ENCODE assay signal across 15 mouse cellular contexts in genomic region chr5:107977640-107978288, GRCm38 (mm10). TPM values are rescaled to one million over a fixed set of nuclear protein-coding genes. Genes with fewer than 3 reads are reported as not detected.
A peak's percentile ranks its signal among the peaks of the same experiment; 100 is the strongest.
DNase-seq lines count a peak whose midpoint lies in the region; ATAC-seq and TF ChIP-seq lines count a peak whose summit lies in the region.
"Had no signal": no experiment of that assay in that cellular context is flagged by ENCODE, and none has a peak within 500 bp of the region (broad histone marks: within the 10 kb centered on the region; RNA-seq: fewer than 3 reads in every experiment).

No protein-coding gene starts in this region.

- H3K27ac ChIP-seq in liver, embryonic 11.5 days (ENCODE audit: low read depth, low read length): no peak overlapping the region
- peak overlapping the region; percentile 15; the same call in 1 of the 2 replicates for H3K27ac ChIP-seq in bone marrow, adult 2 months (ENCODE audit: control insufficient read depth, insufficient read depth, low read depth, low read length, poor library complexity)
- no peak overlapping the region for H3K27ac ChIP-seq in liver, embryonic 14.5 days
- H3K27ac ChIP-seq in stomach, embryonic 16.5 days (ENCODE audit: low read length): 0 out of 2 replicates have a peak overlapping the region, but pooled peaks have one; percentile 12
- no peak overlapping the region for H3K27ac ChIP-seq in midbrain, embryonic 15.5 days
- H3K27ac ChIP-seq: embryonic facial prominence, embryonic 13.5 days; forebrain, embryonic 10.5 days; kidney, embryonic 15.5 days; midbrain, embryonic 10.5 days; neural tube, embryonic 15.5 days had no signal

- H3K9me3 ChIP-seq in liver, embryonic 11.5 days (ENCODE audit: control insufficient read depth, low read length): no peaks in the 10 kb centered on the region
- no peaks in the 10 kb centered on the region for H3K9me3 ChIP-seq in liver, embryonic 14.5 days (ENCODE audit: control insufficient read depth, low read length)
- no peaks in the 10 kb centered on the region for H3K9me3 ChIP-seq in stomach, embryonic 16.5 days (replicated peaks; ENCODE audit: control insufficient read depth, low read length)
- H3K9me3 ChIP-seq in midbrain, embryonic 15.5 days: no peaks in the 10 kb centered on the region
- H3K9me3 ChIP-seq: embryonic facial prominence, embryonic 13.5 days; forebrain, embryonic 10.5 days; kidney, embryonic 15.5 days; midbrain, embryonic 10.5 days; neural tube, embryonic 15.5 days had no signal

- TF ChIP-seq EP300 in liver, embryonic 14.5 days (IDR thresholded peaks at IDR 0.05; ENCODE audit: low read depth): 0 out of 2 replicates have a peak, but pooled peaks have one; percentile 31

- H3K27me3 ChIP-seq in liver, embryonic 11.5 days (replicated peaks; ENCODE audit: control insufficient read depth, insufficient read depth, low read length): no peaks in the 10 kb centered on the region
- no peaks in the 10 kb centered on the region for H3K27me3 ChIP-seq in liver, embryonic 14.5 days (ENCODE audit: control insufficient read depth, insufficient read depth, low read length)
- no peaks in the 10 kb centered on the region for H3K27me3 ChIP-seq in stomach, embryonic 16.5 days (ENCODE audit: control insufficient read depth, insufficient read depth, low read length)
- no peaks in the 10 kb centered on the region for H3K27me3 ChIP-seq in midbrain, embryonic 15.5 days (replicated peaks)
- H3K27me3 ChIP-seq: embryonic facial prominence, embryonic 13.5 days; kidney, embryonic 15.5 days; neural tube, embryonic 15.5 days had no signal

- H3K4me2 ChIP-seq in liver, embryonic 11.5 days: no peak overlapping the region
- H3K4me2 ChIP-seq in liver, embryonic 14.5 days (ENCODE audit: low read depth): no peak overlapping the region
- no peak overlapping the region for H3K4me2 ChIP-seq in stomach, embryonic 16.5 days (ENCODE audit: low read depth, low read length)
- no peak overlapping the region for H3K4me2 ChIP-seq in midbrain, embryonic 15.5 days
- H3K4me2 ChIP-seq: embryonic facial prominence, embryonic 13.5 days; kidney, embryonic 15.5 days; neural tube, embryonic 15.5 days had no signal

- H3K9ac ChIP-seq in liver, embryonic 11.5 days (ENCODE audit: low read depth, low read length): no peak overlapping the region
- H3K9ac ChIP-seq in liver, embryonic 14.5 days (replicated peaks): no peak overlapping the region
- no peak overlapping the region for H3K9ac ChIP-seq in stomach, embryonic 16.5 days (ENCODE audit: low read length)
- no peak overlapping the region for H3K9ac ChIP-seq in midbrain, embryonic 15.5 days
- H3K9ac ChIP-seq: embryonic facial prominence, embryonic 13.5 days; kidney, embryonic 15.5 days; neural tube, embryonic 15.5 days had no signal

- no peak overlapping the region for H3K4me3 ChIP-seq in liver, embryonic 11.5 days (ENCODE audit: low read depth, low read length)
- H3K4me3 ChIP-seq in bone marrow, adult 2 months (replicated peaks; ENCODE audit: control insufficient read depth, low read depth, low read length): no peak overlapping the region
- no peak overlapping the region for H3K4me3 ChIP-seq in liver, embryonic 14.5 days (ENCODE audit: insufficient read depth in 1 of 2, low read depth in 2 of 2, low read length in 2 of 2)
- H3K4me3 ChIP-seq in stomach, embryonic 16.5 days (replicated peaks; ENCODE audit: low read length): no peak overlapping the region
- H3K4me3 ChIP-seq in midbrain, embryonic 15.5 days: no peak overlapping the region
- H3K4me3 ChIP-seq: embryonic facial prominence, embryonic 13.5 days; forebrain, embryonic 10.5 days; kidney, embryonic 15.5 days; midbrain, embryonic 10.5 days; neural tube, embryonic 15.5 days had no signal

- TF ChIP-seq POLR2A in bone marrow, adult 2 months (IDR thresholded peaks at IDR 0.05; ENCODE audit: borderline replicate concordance, control insufficient read depth, low read depth, low read length): no peak

- TF ChIP-seq CTCF in bone marrow, adult 2 months (IDR thresholded peaks at IDR 0.05; ENCODE audit: control insufficient read depth, insufficient read depth, low read length): no peak
- TF ChIP-seq CTCF in liver, embryonic 14.5 days (IDR thresholded peaks at IDR 0.05; ENCODE audit: low read depth): no peak

- no peaks in the 10 kb centered on the region for H3K36me3 ChIP-seq in liver, embryonic 11.5 days (ENCODE audit: control insufficient read depth, insufficient read depth, low read length)
- no peaks in the 10 kb centered on the region for H3K36me3 ChIP-seq in liver, embryonic 14.5 days (replicated peaks; ENCODE audit: control insufficient read depth, insufficient read depth, low read depth)
- H3K36me3 ChIP-seq in stomach, embryonic 16.5 days (ENCODE audit: control insufficient read depth, insufficient read depth, low read length): no peaks in the 10 kb centered on the region
- no peaks in the 10 kb centered on the region for H3K36me3 ChIP-seq in midbrain, embryonic 15.5 days (replicated peaks)
- H3K36me3 ChIP-seq: embryonic facial prominence, embryonic 13.5 days; forebrain, embryonic 10.5 days; kidney, embryonic 15.5 days; midbrain, embryonic 10.5 days; neural tube, embryonic 15.5 days had no signal

- DNase-seq in liver, embryonic 11.5 days (ENCODE audit: low spot score): no peak
- no peak for DNase-seq in liver
- no peak for DNase-seq in liver, embryonic 14.5 days (ENCODE audit: low read depth in 3 of 3, low spot score in 3 of 3)
- no peak for DNase-seq in kidney, postnatal 10 days
- DNase-seq: cerebellum, postnatal 10 days; right cerebral cortex, postnatal 4 days; thymus, postnatal 4 days had no signal

- H3K4me1 ChIP-seq in liver, embryonic 11.5 days (replicated peaks; ENCODE audit: control insufficient read depth, insufficient read depth, low read length): peaks cover 25% of the 10 kb centered on the region
- peaks cover 8% of the 10 kb centered on the region for H3K4me1 ChIP-seq in bone marrow, adult 2 months (ENCODE audit: control insufficient read depth, insufficient read depth, low read length)
- peaks cover 19 to 22% of the 10 kb centered on the region in 2 experiments for H3K4me1 ChIP-seq in liver, embryonic 14.5 days (replicated peaks; ENCODE audit: control insufficient read depth in 2 of 2, insufficient read depth in 2 of 2, low read length in 1 of 2)
- H3K4me1 ChIP-seq in stomach, embryonic 16.5 days (ENCODE audit: control insufficient read depth, insufficient read depth, low read length): 0 out of 2 replicates have a peak, but pooled peaks cover 7% of the 10 kb centered on the region
- no peaks in the 10 kb centered on the region for H3K4me1 ChIP-seq in midbrain, embryonic 15.5 days
- H3K4me1 ChIP-seq: neural tube, embryonic 15.5 days had no signal

- 42% methylated on average over 3 of the region's 3 CpGs for WGBS in liver, embryonic 11.5 days
- WGBS in bone marrow, adult 2 months: 57% methylated on average over 3 of the region's 3 CpGs
- WGBS in liver, embryonic 14.5 days (ENCODE audit: insufficient replicate concordance): 34% methylated on average over 3 of the region's 3 CpGs
- whole genome bisulfite sequencing in stomach, embryonic 16.5 days: 49% methylated on average over 3 of the region's 3 CpGs
- WGBS in midbrain, embryonic 15.5 days: 79% methylated on average over 3 of the region's 3 CpGs

- 0 out of 2 replicates have a peak, but pooled peaks have one; percentile 38 for ATAC-seq in liver, embryonic 11.5 days (replicated peaks; ENCODE audit: low FRiP score)
- peak; percentile 24; the same call in 1 of the 2 replicates for ATAC-seq in liver, embryonic 14.5 days (ENCODE audit: insufficient read depth)
- peak; percentile 62; the same call in 1 of the 2 replicates for ATAC-seq in stomach, embryonic 16.5 days (ENCODE audit: insufficient read depth, low FRiP score)
- no peak for ATAC-seq in midbrain, embryonic 15.5 days (replicated peaks)

RNA-seq across cellular contexts. Expression of gene Fam69a, which starts 9.1 kb away (rescaled TPM):
- polyA plus RNA-seq in liver, embryonic 11.5 days (2014; fragmentation: Nextera tagmentation; extraction: Ambion mirVana): 19.5 and 20.6 TPM in 2 replicates
- polyA plus RNA-seq in bone marrow, adult 2 months (2011; ENCODE audit: insufficient read depth, insufficient read length, low replicate concordance, missing spikeins): 13.5 and 14.2 TPM in 2 replicates
- 0.88 and 1.8 TPM in 2 replicates for polyA plus RNA-seq in liver, embryonic 14.5 days (2012; rRNA removed)
- 8.0 TPM in 2 replicates for polyA plus RNA-seq in liver, embryonic 14.5 days (2014; fragmentation: Nextera tagmentation; extraction: Ambion mirVana)
- polyA plus RNA-seq in stomach, embryonic 16.5 days (2015; fragmentation: Nextera tagmentation; extraction: Ambion mirVana): 30.0 and 32.1 TPM in 2 replicates
- 50.0 and 53.3 TPM in 2 replicates for polyA plus RNA-seq in midbrain, embryonic 15.5 days (2015; fragmentation: Nextera tagmentation; extraction: Ambion mirVana)

Comparison
In these comparisons a context has a peak if more than half of its experiments do, and no peak if none do; other contexts are left out.
1. H3K27ac ChIP-seq: peak in bone marrow, adult 2 months (single experiment) and stomach, embryonic 16.5 days (single experiment); none in liver, embryonic 11.5 days (single experiment), liver, embryonic 14.5 days (single experiment) and midbrain, embryonic 15.5 days (single experiment).